Mouse (Mus musculus) forebrain, embryonic 16.5 days (tissue): ENCODE measurements around the gene Calcrl. TPM values are rescaled to one million over a fixed set of nuclear protein-coding genes. Genes with fewer than 3 reads are reported as not detected.

Source experiments
- ATAC-seq: fragments of 200-750 bp; cut with Nextera tagmentation; 2 replicates; pipeline ENCODE4 v1.8.0; 2017; ENCODE audit warnings: mild to moderate bottlenecking, moderate library complexity
- H3K27ac ChIP-seq: fragments of 300-500 bp; sonication (generic); 2 replicates; pipeline ENCODE4 v1.5.1; 2014; ENCODE audit warnings: low read length, control low read depth
- H3K27me3 ChIP-seq: fragments of 300-500 bp; sonication (generic); replicated peaks from 2 replicates; pipeline ENCODE4 v1.6.1; 2014; ENCODE audit warnings: low read length; ENCODE audit not compliant: control insufficient read depth, insufficient read depth
- H3K36me3 ChIP-seq: fragments of 300-500 bp; sonication (generic); 2 replicates; pipeline ENCODE4 v1.6.1; 2014; ENCODE audit not compliant: control insufficient read depth, insufficient read depth
- H3K4me1 ChIP-seq: fragments of 300-500 bp; sonication (generic); replicated peaks from 2 replicates; pipeline ENCODE4 v1.6.1; 2014; ENCODE audit warnings: low read length; ENCODE audit not compliant: control insufficient read depth, insufficient read depth
- H3K4me2 ChIP-seq: fragments of 300-500 bp; sonication (generic); 2 replicates; pipeline ENCODE4 v1.6.1; 2014; ENCODE audit warnings: mild to moderate bottlenecking, low read length, control low read depth
- H3K4me3 ChIP-seq: fragments of 300-500 bp; sonication (generic); replicated peaks from 2 replicates; pipeline ENCODE4 v1.5.1; 2014; ENCODE audit warnings: mild to moderate bottlenecking, low read length, control low read depth
- H3K9ac ChIP-seq: fragments of 300-500 bp; sonication (generic); replicated peaks from 2 replicates; pipeline ENCODE4 v1.6.1; 2014; ENCODE audit warnings: low read depth, low read length, control low read depth
- H3K9me3 ChIP-seq: fragments of 300-500 bp; sonication (generic); 2 replicates; pipeline ENCODE4 v1.6.1; 2016; ENCODE audit warnings: low read length; ENCODE audit not compliant: control insufficient read depth
- WGBS: fragments of 180-500 bp; shearing (Covaris S2); extraction: QIAGEN DNeasy Blood & Tissue Kit; methylation state at CpG from one replicate; pipeline ENCODE4 v1.1.7; 2014; 5-methylcytosine and 5-hydroxymethylcytosine counted together
- polyA plus RNA-seq: library from polyadenylated mRNA; unstranded; fragments of >200 nt; fragmentation: Nextera tagmentation; extraction: Ambion mirVana; gene quantifications from 2 replicates; pipeline ENCODE4 v1.2.1, GENCODE M21; 2015

Calcrl gene
- polyA plus RNA-seq, 1 experiment from 2014 or later, result 5.8 TPM

DNA sequence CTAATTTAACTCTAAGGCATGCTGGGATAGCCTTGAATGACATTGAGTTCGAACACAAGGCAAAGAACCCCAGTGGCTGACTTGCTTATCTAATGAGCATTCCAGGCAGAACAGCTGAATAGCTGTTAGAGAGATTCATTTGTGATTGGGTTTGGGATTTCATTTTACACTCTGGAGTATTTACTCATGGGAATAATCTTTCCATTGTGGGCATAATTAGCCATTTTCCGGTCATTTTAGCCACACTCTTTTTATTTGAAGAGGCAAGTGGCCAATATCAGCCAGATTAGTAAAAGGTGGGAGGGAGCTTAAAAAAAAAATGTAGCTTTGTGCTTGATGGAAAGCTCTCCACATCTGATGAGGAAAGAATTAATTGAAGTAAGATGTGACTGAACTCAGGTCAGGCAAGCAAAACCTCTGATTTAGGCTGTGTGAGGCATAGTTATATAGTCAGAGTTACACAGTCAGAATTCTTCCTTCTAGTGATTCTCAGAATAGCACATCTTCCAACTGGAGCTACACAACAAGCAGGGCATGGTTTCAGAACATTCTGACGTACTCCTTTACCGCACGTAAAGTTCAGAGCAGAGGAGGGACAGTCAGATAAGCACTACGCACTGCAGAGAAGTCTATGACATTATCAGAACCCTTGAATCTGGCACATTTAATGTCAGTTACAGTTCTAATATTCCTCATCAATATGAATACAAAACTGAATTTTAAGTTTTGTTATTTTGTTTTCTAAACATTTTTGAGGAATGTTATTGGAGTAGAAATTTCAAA, 40.1 kb downstream of the Calcrl start:
- Histone ChIP-seq H3K4me1 (no peaks in the 10 kb centered on the region; the same call in none of the 2 replicates), H3K36me3 (no peaks in the 10 kb centered on the region), H3K4me2 (no peak overlapping the region), H3K27ac (no peak overlapping the region), H3K4me3 (no peak overlapping the region), H3K27me3 (no peaks in the 10 kb centered on the region), H3K9me3 (no peaks in the 10 kb centered on the region), H3K9ac (no peak overlapping the region)
- 65% methylated on average over 6 of the region's 6 CpGs for WGBS
- ATAC-seq, result no peak

GRCm38 (mm10) chr2:84383828-84384227, 41.4 kb downstream of the Calcrl start:
- no peak overlapping the region for H3K9ac ChIP-seq
- no peak overlapping the region for H3K4me2 ChIP-seq
- no peaks in the 10 kb centered on the region for H3K9me3 ChIP-seq
- H3K27me3 ChIP-seq, result no peaks in the 10 kb centered on the region
- no peaks in the 10 kb centered on the region for H3K36me3 ChIP-seq
- no peak for ATAC-seq
- H3K4me1 ChIP-seq, result no peaks in the 10 kb centered on the region; the same call in none of the 2 replicates
- H3K4me3 ChIP-seq, result no peak overlapping the region
- no peak overlapping the region for H3K27ac ChIP-seq
- WGBS, result 87% methylated on average over 4 of the region's 4 CpGs

DNA sequence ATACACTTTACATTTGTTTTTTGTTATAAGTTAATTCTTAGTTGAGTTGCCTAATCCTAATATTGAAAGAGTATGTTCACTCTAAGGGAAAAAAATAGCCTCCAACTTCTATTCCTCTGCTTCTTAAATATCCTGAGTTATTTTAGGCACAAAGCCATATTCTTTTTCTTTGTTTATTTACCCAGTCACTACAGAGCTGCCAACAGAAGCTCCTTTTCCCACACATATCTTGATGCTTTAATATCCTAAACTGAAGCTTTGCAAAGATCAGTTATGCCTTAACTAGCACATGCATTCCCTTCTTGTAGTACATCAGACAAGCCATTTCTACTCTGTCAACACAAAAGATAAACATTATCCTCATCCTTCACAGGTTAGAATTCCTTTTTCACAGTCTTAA, 42.7 kb downstream of the Calcrl start:
- H3K9me3 ChIP-seq, result no peaks in the 10 kb centered on the region
- ATAC-seq, result no peak
- no peak overlapping the region for H3K27ac ChIP-seq

DNA sequence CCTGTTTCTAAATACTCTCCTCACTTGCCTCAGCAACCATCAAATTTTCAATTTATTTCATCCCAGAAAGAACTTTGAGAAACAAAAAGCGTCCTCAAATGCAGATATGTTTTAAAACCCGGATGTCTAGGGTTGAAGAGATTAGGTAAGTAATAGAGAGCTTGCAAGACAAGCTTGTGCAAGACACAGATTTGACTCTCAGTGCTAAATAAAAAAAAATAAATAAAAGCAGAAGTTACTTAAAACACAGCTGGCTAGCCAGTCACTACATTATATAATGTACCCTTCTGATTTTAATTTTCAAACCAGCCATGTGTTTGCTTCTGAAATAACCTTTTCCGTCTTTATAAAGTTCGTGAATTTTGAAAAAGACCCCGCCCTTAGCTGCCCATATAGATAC, 43.2 kb downstream of the Calcrl start:
- Histone ChIP-seq H3K27ac (no peak overlapping the region), H3K9me3 (no peaks in the 10 kb centered on the region), H3K27me3 (no peaks in the 10 kb centered on the region), H3K4me1 (no peaks in the 10 kb centered on the region; the same call in none of the 2 replicates), H3K4me2 (no peak overlapping the region), H3K9ac (no peak overlapping the region), H3K36me3 (no peaks in the 10 kb centered on the region), H3K4me3 (no peak overlapping the region)
- no peak for ATAC-seq
- WGBS, result 86% methylated on average over 5 of the region's 5 CpGs

More for the DNA sequence above, 42.7 kb downstream of the Calcrl start:
- Histone ChIP-seq H3K4me1 (no peaks in the 10 kb centered on the region; the same call in none of the 2 replicates), H3K36me3 (no peaks in the 10 kb centered on the region), H3K4me3 (no peak overlapping the region), H3K4me2 (no peak overlapping the region), H3K27me3 (no peaks in the 10 kb centered on the region), H3K9ac (no peak overlapping the region)

GRCm38 (mm10) chr2:84380816-84381215, 44.4 kb downstream of the Calcrl start:
- H3K27ac ChIP-seq, result no peak overlapping the region
- no peaks in the 10 kb centered on the region for H3K36me3 ChIP-seq
- H3K4me1 ChIP-seq, result no peaks in the 10 kb centered on the region; the same call in 1 of the 2 replicates
- H3K4me2 ChIP-seq, result no peak overlapping the region
- no peaks in the 10 kb centered on the region for H3K27me3 ChIP-seq
- 72% methylated on average over 11 of the region's 11 CpGs for WGBS
- H3K9me3 ChIP-seq, result no peaks in the 10 kb centered on the region
- no peak overlapping the region for H3K9ac ChIP-seq
- H3K4me3 ChIP-seq, result no peak overlapping the region
- ATAC-seq, result peak; percentile 38; the same call in 1 of the 2 replicates

DNA sequence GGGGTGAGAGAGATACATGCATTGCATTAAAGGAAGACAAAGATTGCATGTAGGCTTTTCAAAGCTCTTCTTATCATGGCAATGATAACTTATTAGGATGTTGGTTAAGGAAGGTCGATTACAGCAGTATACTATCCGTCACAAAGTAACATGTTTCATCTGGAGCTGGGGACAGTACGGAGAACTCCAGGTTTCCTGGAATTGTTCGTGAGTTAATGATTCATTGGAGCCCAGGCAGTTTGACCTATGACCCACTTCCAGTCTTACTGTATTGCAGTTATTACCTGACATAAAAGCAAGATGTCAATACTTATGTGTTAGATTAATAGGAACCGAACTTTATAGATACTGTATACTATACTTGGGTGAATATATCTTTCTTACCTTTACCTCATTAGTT, 46.5 kb downstream of the Calcrl start:
- H3K9me3 ChIP-seq, result no peaks in the 10 kb centered on the region
- no peak overlapping the region for H3K4me3 ChIP-seq
- WGBS, result 88% methylated on average over 5 of the region's 5 CpGs
- H3K36me3 ChIP-seq, result no peaks in the 10 kb centered on the region
- ATAC-seq, result no peak
- no peak overlapping the region for H3K27ac ChIP-seq
- H3K4me1 ChIP-seq, result no peaks in the 10 kb centered on the region; the same call in 1 of the 2 replicates
- H3K9ac ChIP-seq, result no peak overlapping the region
- no peaks in the 10 kb centered on the region for H3K27me3 ChIP-seq
- H3K4me2 ChIP-seq, result no peak overlapping the region

DNA sequence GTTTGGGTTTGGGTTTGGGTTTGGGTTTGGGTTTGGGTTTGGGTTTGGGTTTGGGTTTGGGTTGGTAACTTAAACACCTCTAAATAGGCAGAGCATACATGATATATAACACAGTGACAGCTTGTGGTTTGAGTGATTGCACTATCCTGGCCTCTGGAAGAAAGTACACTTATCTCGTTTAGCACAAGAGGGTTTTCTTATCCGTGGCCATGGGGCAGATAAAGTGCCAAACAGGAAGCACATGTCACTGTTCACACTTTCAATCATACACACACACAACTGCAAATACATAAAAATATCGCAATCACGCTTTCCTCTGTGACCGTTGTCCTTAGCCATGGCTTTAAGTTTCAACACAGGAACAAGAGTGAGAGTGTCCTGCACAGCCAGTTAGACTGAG, 56.0 kb downstream of the Calcrl start:
- Histone ChIP-seq H3K4me2 (no peak overlapping the region), H3K9me3 (no peaks in the 10 kb centered on the region), H3K27ac (no peak overlapping the region), H3K9ac (no peak overlapping the region), H3K4me3 (no peak overlapping the region), H3K27me3 (no peaks in the 10 kb centered on the region), H3K36me3 (no peaks in the 10 kb centered on the region), H3K4me1 (no peaks in the 10 kb centered on the region)
- 87% methylated on average over 5 of the region's 5 CpGs for WGBS
- ATAC-seq, result no peak

DNA sequence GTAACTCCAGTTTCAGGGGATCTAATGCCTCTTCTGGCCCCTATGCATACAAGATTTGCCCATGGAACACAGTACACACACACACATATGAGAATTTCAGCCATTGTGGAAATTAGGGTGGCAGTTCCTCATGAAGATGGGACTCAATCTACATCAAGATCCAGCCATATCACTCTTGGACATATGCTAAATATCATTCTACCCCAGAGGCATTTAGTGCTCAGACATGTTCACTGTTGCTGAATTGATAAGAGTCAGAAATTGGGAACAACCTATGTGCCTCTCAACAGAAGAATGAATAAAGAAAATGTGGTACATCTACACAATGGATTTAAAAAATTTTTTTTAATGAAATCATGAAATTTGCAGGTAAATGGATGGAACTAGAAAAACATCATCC, 58.5 kb downstream of the Calcrl start:
- H3K9me3 ChIP-seq, result no peaks in the 10 kb centered on the region
- H3K36me3 ChIP-seq, result no peaks in the 10 kb centered on the region
- H3K27me3 ChIP-seq, result no peaks in the 10 kb centered on the region
- no peaks in the 10 kb centered on the region for H3K4me1 ChIP-seq
- no peak for ATAC-seq
- no peak overlapping the region for H3K4me2 ChIP-seq
- H3K9ac ChIP-seq, result no peak overlapping the region
- H3K4me3 ChIP-seq, result no peak overlapping the region
- H3K27ac ChIP-seq, result no peak overlapping the region

DNA sequence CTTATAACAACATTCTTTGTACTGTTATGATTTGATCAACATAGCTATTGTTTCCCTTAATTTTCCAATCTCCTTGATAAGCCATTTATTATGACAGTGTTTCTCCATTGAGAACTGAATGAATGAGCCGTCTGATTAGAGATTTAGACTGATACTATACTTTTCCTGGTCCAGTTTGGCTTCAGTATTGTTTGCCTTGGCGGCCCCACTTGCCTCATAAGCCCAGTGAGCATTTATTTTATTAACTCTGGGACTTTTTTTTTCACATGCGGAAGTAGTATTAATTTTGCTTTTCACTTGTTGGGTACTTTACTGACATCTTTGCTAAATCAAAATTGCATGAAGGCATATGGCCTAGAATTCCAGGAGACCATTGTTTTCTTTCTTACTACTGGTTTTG, 59.9 kb downstream of the Calcrl start:
- Histone ChIP-seq H3K36me3 (no peaks in the 10 kb centered on the region), H3K9me3 (no peaks in the 10 kb centered on the region), H3K27ac (no peak overlapping the region), H3K9ac (no peak overlapping the region), H3K4me1 (no peaks in the 10 kb centered on the region), H3K27me3 (no peaks in the 10 kb centered on the region), H3K4me3 (no peak overlapping the region), H3K4me2 (no peak overlapping the region)
- no peak for ATAC-seq
- 84% methylated on average over 3 of the region's 3 CpGs for WGBS
